Mouse (Mus musculus) thymus, adult 2 months (tissue): Measurements from ENCODE around the gene Srgap2.

Source experiments
- CTCF ChIP-seq: fragments of 200-500 bp; IDR thresholded peaks from 2 replicates; pipeline ENCODE4 v1.5.1; 2012; ENCODE audit warnings: mild to moderate bottlenecking, control low read depth, low read length, moderate library complexity, borderline replicate concordance; ENCODE audit not compliant: control insufficient read depth, poor library complexity, insufficient read depth; ENCODE audit errors: extremely low read depth
- POLR2A ChIP-seq: fragments of 200-500 bp; IDR thresholded peaks from 2 replicates; pipeline ENCODE4 v1.6.1; 2012; ENCODE audit warnings: mild to moderate bottlenecking, low read length, control low read depth, moderate library complexity; ENCODE audit not compliant: control insufficient read depth, poor library complexity, insufficient read depth; ENCODE audit errors: extremely low read depth

GRCm38 (mm10) chr1:131344691-131345090 lies 182.5 kb downstream of the Srgap2 start:
- TF ChIP-seq CTCF = no peak
- no peak for TF ChIP-seq POLR2A
